Mouse (Mus musculus) liver, adult 2 months (tissue): Measurements from ENCODE around the gene Nwd2.

ENCODE experiments used
- CTCF ChIP-seq: fragments of 200-500 bp; IDR thresholded peaks from 2 replicates; pipeline ENCODE4 v1.5.1; 2011; ENCODE audit warnings: low read depth, low read length, control low read depth
- POLR2A ChIP-seq: fragments of 200-500 bp; IDR thresholded peaks from 2 replicates; pipeline ENCODE4 v1.6.1; 2011; ENCODE audit warnings: low read length, control low read depth; ENCODE audit not compliant: insufficient read depth; ENCODE audit errors: extremely low read depth

DNA sequence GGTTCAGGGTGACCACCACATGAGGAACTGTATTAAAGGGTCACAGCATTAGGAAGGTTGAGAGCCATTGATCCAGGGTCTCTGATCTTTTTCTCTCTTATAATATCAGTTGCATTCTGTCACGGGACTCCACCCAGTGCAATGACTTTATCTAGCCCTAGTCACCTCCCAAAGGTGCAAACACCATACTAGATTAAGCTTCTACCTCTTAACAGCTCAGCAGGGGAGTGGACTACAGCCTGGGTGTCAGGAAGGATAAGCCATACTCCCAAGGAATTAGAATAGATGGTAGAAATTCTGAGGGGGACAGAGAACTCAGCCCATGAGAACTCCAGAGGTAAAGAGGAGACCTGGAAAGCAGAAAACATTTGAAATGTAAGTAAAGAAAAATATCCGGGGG, 188.9 kb downstream of the Nwd2 start:
- TF ChIP-seq CTCF (no peak), POLR2A (no peak)
